Mouse (Mus musculus) myocyte (in vitro differentiated cells): ENCODE results near the gene Ctu1.
"Not testable (repeated sequence)": the region's sequence is repeated elsewhere in the genome, so short reads cannot be mapped to it uniquely, and the experiment has no call there.

Experiments
- MAX ChIP-seq: IDR thresholded peaks from one replicate; pipeline ENCODE4 v1.6.1; 2011; ENCODE audit warnings: low read depth, mild to moderate bottlenecking, control low read depth
- POLR2A ChIP-seq: IDR thresholded peaks from one replicate; pipeline ENCODE4 v1.6.1; 2011; ENCODE audit warnings: low read depth, mild to moderate bottlenecking, control low read depth, moderate library complexity; ENCODE audit not compliant: insufficient read length
- TCF12 ChIP-seq: IDR thresholded peaks from one replicate; pipeline ENCODE4 v1.6.1; 2011; ENCODE audit warnings: mild to moderate bottlenecking, control low read depth; ENCODE audit not compliant: poor library complexity, insufficient read depth, severe bottlenecking

GRCm38 (mm10) chr7:43667221-43667620 lies 4.6 kb upstream of the Ctu1 start:
- TF ChIP-seq TCF12, MAX, POLR2A: not testable (repeated sequence)
